In the genomic region with DNA sequence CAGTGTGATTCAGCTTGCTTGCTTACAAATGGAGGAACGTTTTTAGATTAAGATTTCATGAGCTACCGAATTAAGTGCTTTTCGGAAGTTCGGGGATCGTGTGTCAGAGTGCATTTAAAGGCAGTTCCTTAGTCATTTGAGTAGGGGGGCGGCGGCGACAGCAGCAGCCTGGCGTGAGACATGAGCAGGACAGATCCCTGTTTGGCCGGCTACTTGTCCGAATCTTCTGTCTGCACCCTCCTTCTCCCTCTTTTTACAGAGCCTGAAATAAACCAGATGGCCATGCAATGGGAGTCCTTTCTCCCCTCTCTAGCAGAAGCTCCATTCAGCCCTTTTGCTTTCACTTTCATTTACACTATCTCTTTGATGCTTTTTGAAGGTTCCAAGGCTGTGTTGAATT, we compare ENCODE assay signal across 8 mouse cellular contexts. TPM values are rescaled to one million over a fixed set of nuclear protein-coding genes. Genes with fewer than 3 reads are reported as not detected.
A peak's percentile ranks its signal among the peaks of the same experiment; 100 is the strongest.
DNase-seq lines count a peak whose midpoint lies in the region; ATAC-seq and TF ChIP-seq lines count a peak whose summit lies in the region.

No protein-coding gene starts in this region.

- no peak for TF ChIP-seq CTCF in testis, adult 2 months (IDR thresholded peaks at IDR 0.05; ENCODE audit: control insufficient read depth, insufficient read depth, insufficient replicate concordance, low read depth, low read length)

- TF ChIP-seq POLR2A in testis, adult 2 months (IDR thresholded peaks at IDR 0.05; ENCODE audit: control insufficient read depth, low read depth, low read length): no peak

- H3K4me3 ChIP-seq in testis, adult 2 months (ENCODE audit: control insufficient read depth, low read depth, low read length): peak overlapping the region; percentile 48
- peak overlapping the region; percentile 34 for H3K4me3 ChIP-seq in embryonic facial prominence, embryonic 15.5 days (replicated peaks)
- H3K4me3 ChIP-seq in hindbrain, embryonic 16.5 days (ENCODE audit: low read length): peak overlapping the region; percentile 81
- H3K4me3 ChIP-seq in midbrain, embryonic 13.5 days (replicated peaks): peak overlapping the region; percentile 82

- no peak overlapping the region for H3K27ac ChIP-seq in testis, adult 2 months (ENCODE audit: control insufficient read depth, insufficient read depth, low read depth, low read length)
- 0 out of 2 replicates have a peak overlapping the region, but pooled peaks have one; percentile 39 for H3K27ac ChIP-seq in embryonic facial prominence, embryonic 15.5 days (replicated peaks)
- H3K27ac ChIP-seq in hindbrain, embryonic 16.5 days (ENCODE audit: low read depth, low read length): peak overlapping the region; percentile 52; the same call in 1 of the 2 replicates
- no peak overlapping the region for H3K27ac ChIP-seq in midbrain, embryonic 13.5 days

- peak overlapping the region; percentile 69 for H3K4me2 ChIP-seq in embryonic facial prominence, embryonic 15.5 days (replicated peaks)
- H3K4me2 ChIP-seq in hindbrain, embryonic 16.5 days (ENCODE audit: low read length): peak overlapping the region; percentile 85
- peak overlapping the region; percentile 81 for H3K4me2 ChIP-seq in midbrain, embryonic 13.5 days (replicated peaks)

- H3K27me3 ChIP-seq in testis, adult 2 months (ENCODE audit: control insufficient read depth, insufficient read depth, low read length): no peaks in the 10 kb centered on the region
- no peaks in the 10 kb centered on the region for H3K27me3 ChIP-seq in embryonic facial prominence, embryonic 15.5 days
- no peaks in the 10 kb centered on the region for H3K27me3 ChIP-seq in hindbrain, embryonic 16.5 days (replicated peaks; ENCODE audit: control insufficient read depth, insufficient read depth, low read length)
- H3K27me3 ChIP-seq in midbrain, embryonic 13.5 days: no peaks in the 10 kb centered on the region

- ATAC-seq in embryonic facial prominence, embryonic 15.5 days (ENCODE audit: insufficient number of reproducible peaks, low FRiP score, low TSS enrichment, low read depth): no peak
- no peak for ATAC-seq in hindbrain, embryonic 16.5 days
- no peak for ATAC-seq in midbrain, embryonic 13.5 days

- no peaks in the 10 kb centered on the region for H3K36me3 ChIP-seq in testis, adult 2 months (ENCODE audit: control insufficient read depth, insufficient read depth, low read length)
- no peaks in the 10 kb centered on the region for H3K36me3 ChIP-seq in embryonic facial prominence, embryonic 15.5 days
- no peaks in the 10 kb centered on the region for H3K36me3 ChIP-seq in hindbrain, embryonic 16.5 days (ENCODE audit: control insufficient read depth, insufficient read depth, low read length)
- no peaks in the 10 kb centered on the region for H3K36me3 ChIP-seq in midbrain, embryonic 13.5 days

- peaks cover 17% of the 10 kb centered on the region for H3K4me1 ChIP-seq in testis, adult 2 months (ENCODE audit: control insufficient read depth, insufficient read depth, low read length)
- H3K4me1 ChIP-seq in embryonic facial prominence, embryonic 15.5 days: peaks cover 56% of the 10 kb centered on the region
- H3K4me1 ChIP-seq in hindbrain, embryonic 16.5 days (ENCODE audit: control insufficient read depth, insufficient read depth, low read depth, low read length): peaks cover 40% of the 10 kb centered on the region
- H3K4me1 ChIP-seq in midbrain, embryonic 13.5 days (replicated peaks): peaks cover 60% of the 10 kb centered on the region

- no peak for DNase-seq in testis, postnatal 14 days (ENCODE audit: low spot score)
- no peak for DNase-seq in spleen, postnatal 4 days (ENCODE audit: low spot score in 2 of 2)
- no peak for DNase-seq in spleen, postnatal 10 days (ENCODE audit: low spot score in 2 of 2)
- DNase-seq in Muller cell, postnatal 12 days (ENCODE audit: inconsistent ontology term): no peak

- 14% methylated on average over 11 of the region's 11 CpGs for WGBS in embryonic facial prominence, embryonic 15.5 days
- 58% methylated on average over 11 of the region's 11 CpGs for WGBS in hindbrain, embryonic 16.5 days
- WGBS in midbrain, embryonic 13.5 days: 38% methylated on average over 11 of the region's 11 CpGs

- no peak overlapping the region for H3K9ac ChIP-seq in embryonic facial prominence, embryonic 15.5 days
- peak overlapping the region; percentile 35; the same call in 1 of the 2 replicates for H3K9ac ChIP-seq in hindbrain, embryonic 16.5 days (ENCODE audit: low read depth, low read length)
- peak overlapping the region; percentile 52 for H3K9ac ChIP-seq in midbrain, embryonic 13.5 days (replicated peaks)

- H3K9me3 ChIP-seq in embryonic facial prominence, embryonic 15.5 days (replicated peaks): no peaks in the 10 kb centered on the region
- H3K9me3 ChIP-seq in hindbrain, embryonic 16.5 days (ENCODE audit: control insufficient read depth, low read length): no peaks in the 10 kb centered on the region
- H3K9me3 ChIP-seq in midbrain, embryonic 13.5 days: no peaks in the 10 kb centered on the region

RNA-seq across cellular contexts. Expression of a gene that starts 2.3 kb away (rescaled TPM):
- polyA plus RNA-seq in testis, adult 2 months (2012; rRNA removed): 50.3 and 50.6 TPM in 2 replicates
- 12.8 and 13.6 TPM in 2 replicates for polyA plus RNA-seq in embryonic facial prominence, embryonic 15.5 days (2015; fragmentation: Nextera tagmentation; extraction: Ambion mirVana)
- polyA plus RNA-seq in hindbrain, embryonic 16.5 days (2015; fragmentation: Nextera tagmentation; extraction: Ambion mirVana): 16.3 and 21.4 TPM in 2 replicates
- polyA plus RNA-seq in midbrain, embryonic 13.5 days (2015; fragmentation: Nextera tagmentation; extraction: Ambion mirVana): 16.4 and 16.5 TPM in 2 replicates

Comparison
In these comparisons a context has a peak if more than half of its experiments do, and no peak if none do; other contexts are left out.
1. H3K27ac ChIP-seq: peak in embryonic facial prominence, embryonic 15.5 days (single experiment) and hindbrain, embryonic 16.5 days (single experiment); none in testis, adult 2 months (single experiment) and midbrain, embryonic 13.5 days (single experiment).
2. Peak in every context shown above with its lines, with median percentiles within 50 percentile points of each other: H3K4me3 ChIP-seq and H3K4me2 ChIP-seq.